Mouse (Mus musculus) monocyte, adult 2 months (primary cell): Measurements from ENCODE around the gene Gsta2.

Source experiments
- DNase-seq, 2 experiments: peaks; one replicate each; pipeline ENCODE4 v3.0.0; 2022; ENCODE audit warnings: low spot score in 2 of 2, low read depth in 1 of 2

The Gsta2 gene

GRCm38 (mm10) chr9:78355611-78356010 is at the start of gene Gsta2:
Gene Gsta2, minus strand, starts transcription at chr9:78355788.
- no peak for DNase-seq

- DNase-seq = no peak
Measured at GRCm38 (mm10) chr9:78401596-78401995, 46.0 kb upstream of the Gsta2 start.

GRCm38 (mm10) chr9:78400570-78400969 is 45.0 kb upstream of the Gsta2 start:
- no peak for DNase-seq

GRCm38 (mm10) chr9:78396517-78396916 is 40.9 kb upstream of the Gsta2 start:
- no peak for DNase-seq

- DNase-seq = no peak
Measured at GRCm38 (mm10) chr9:78395630-78396351, 40.2 kb upstream of the Gsta2 start, which contains the start of gene Ddx43. Gene Ddx43, plus strand, starts transcription at chr9:78395777.

GRCm38 (mm10) chr9:78395244-78395629 is 39.6 kb upstream of the Gsta2 start:
- DNase-seq = no peak

- no peak for DNase-seq
Measured at GRCm38 (mm10) chr9:78394602-78395001, 39.0 kb upstream of the Gsta2 start.

GRCm38 (mm10) chr9:78393741-78394140 is 38.2 kb upstream of the Gsta2 start:
- no peak for DNase-seq

GRCm38 (mm10) chr9:78389981-78390380 is 34.4 kb upstream of the Gsta2 start:
- no peak for DNase-seq

GRCm38 (mm10) chr9:78386947-78387346 is 31.4 kb upstream of the Gsta2 start:
- DNase-seq = no peak

- DNase-seq = no peak
Measured at GRCm38 (mm10) chr9:78385893-78386292, 30.3 kb upstream of the Gsta2 start.

- no peak for DNase-seq
Measured at GRCm38 (mm10) chr9:78378113-78378785, 22.7 kb upstream of the Gsta2 start, which contains the start of gene Ooep. Gene Ooep, minus strand, starts transcription at chr9:78378725.

- no peak for DNase-seq
Measured at GRCm38 (mm10) chr9:78377546-78377945, 22.0 kb upstream of the Gsta2 start.

- no peak for DNase-seq
Measured at GRCm38 (mm10) chr9:78375486-78375885, 19.9 kb upstream of the Gsta2 start.

- DNase-seq = no peak
Measured at GRCm38 (mm10) chr9:78374885-78375389, 19.3 kb upstream of the Gsta2 start.

GRCm38 (mm10) chr9:78374397-78374796 is 18.8 kb upstream of the Gsta2 start:
- DNase-seq = no peak

- DNase-seq = no peak
Measured at GRCm38 (mm10) chr9:78372827-78373504, 17.4 kb upstream of the Gsta2 start.

GRCm38 (mm10) chr9:78371441-78371840 is 15.9 kb upstream of the Gsta2 start:
- DNase-seq = no peak

- no peak for DNase-seq
Measured at GRCm38 (mm10) chr9:78369786-78370185, 14.2 kb upstream of the Gsta2 start.

- no peak for DNase-seq
Measured at GRCm38 (mm10) chr9:78369349-78369748, 13.8 kb upstream of the Gsta2 start.

- no peak for DNase-seq
Measured at GRCm38 (mm10) chr9:78368671-78369293, 13.2 kb upstream of the Gsta2 start.
